Mouse (Mus musculus) stomach, postnatal 0 days (tissue): ENCODE measurements around the gene Rimklb.

ENCODE experiments used
- CTCF ChIP-seq: IDR thresholded peaks from 2 replicates; pipeline ENCODE4 v1.5.1; 2016; ENCODE audit warnings: antibody characterized with exemption, low read depth, mild to moderate bottlenecking, moderate library complexity
- EP300 ChIP-seq: optimal IDR thresholded peaks from 2 replicates; pipeline ENCODE3; 2016; ENCODE audit warnings: antibody characterized with exemption

- peak; percentile 84 for TF ChIP-seq CTCF
- TF ChIP-seq EP300, result no peak
Measured at GRCm38 (mm10) chr6:122402240-122402639, 96.3 kb downstream of the Rimklb start.
